Mouse (Mus musculus) layer of hippocampus, adult 18-20 months (tissue): ENCODE measurements at regions not wholly inside any gene's neighbourhood (a gene's known extent, or its start where the extent isn't known, plus 50 kb on each side); places are given as distances from the start of the nearest gene placed in this dataset.
"Not testable (repeated sequence)": the region's sequence is repeated elsewhere in the genome, so short reads cannot be mapped to it uniquely, and the experiment has no call there.

ENCODE experiments used
- DNase-seq, 2 experiments: peaks; one replicate each; pipeline ENCODE4 v3.0.0; 2022; ENCODE audit warnings: low spot score in 2 of 2

- not testable (repeated sequence) for DNase-seq
Observed at GRCm38 (mm10) chr3:22411976-22412660, 335.7 kb downstream of the Tbl1xr1 start.

GRCm38 (mm10) chr3:22438027-22438780, 361.8 kb downstream of the Tbl1xr1 start:
- peak in 1 of 2 experiments; percentile 3 for DNase-seq

DNA sequence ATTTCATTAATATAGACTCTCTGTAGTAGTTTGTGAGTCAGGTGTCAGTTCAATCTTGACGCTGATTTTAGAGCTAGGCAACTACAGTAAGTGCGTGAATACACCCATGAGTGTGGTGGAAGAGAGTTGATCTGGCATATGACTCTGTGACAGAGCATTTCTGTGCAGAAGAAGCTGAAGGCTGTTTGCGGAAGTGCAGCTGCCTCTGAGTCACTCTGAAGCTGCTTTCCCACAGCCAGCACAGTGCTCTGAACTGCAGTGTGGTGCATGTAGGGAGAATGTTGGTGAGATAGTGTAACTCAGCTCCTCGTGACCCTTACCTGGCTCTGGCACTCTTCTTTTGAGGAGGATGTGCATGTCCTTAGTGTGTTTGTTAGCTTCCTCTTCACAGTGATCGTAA, 394.1 kb downstream of the Tbl1xr1 start:
- DNase-seq = peak in 1 of 2 experiments; percentile 12

- no peak for DNase-seq
Observed at GRCm38 (mm10) chr3:22492530-22492929, 416.1 kb downstream of the Tbl1xr1 start.
